Mouse (Mus musculus) kidney, adult 9 months (tissue): Measurements from ENCODE around the gene Myh3.
"Not testable (repeated sequence)": the region's sequence is repeated elsewhere in the genome, so short reads cannot be mapped to it uniquely, and the experiment has no call there.

Experiments used
- DNase-seq: peaks from one replicate; pipeline ENCODE4 v3.0.0; 2022

The Myh3 gene

DNA sequence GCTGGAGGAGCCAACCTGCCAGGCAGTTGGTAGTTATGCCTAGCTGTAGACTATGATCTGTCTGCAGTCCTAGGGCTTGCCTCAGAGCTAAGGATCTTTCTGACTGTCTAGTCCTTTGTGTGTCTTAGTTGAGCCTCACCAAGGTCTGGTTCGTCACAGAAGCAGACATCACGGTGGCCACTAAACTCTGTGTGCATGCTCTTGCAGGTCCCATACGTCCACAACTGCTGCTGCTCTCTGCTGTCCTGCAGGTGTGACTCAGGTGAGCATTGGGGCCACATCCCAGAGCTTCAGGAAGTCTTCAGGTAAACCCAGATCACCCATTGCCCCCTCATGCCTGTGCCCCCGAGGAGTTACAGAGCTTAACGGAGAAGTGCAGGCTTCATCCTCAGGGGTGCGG lies 788 bp downstream of the Myh3 start:
- DNase-seq = no peak

DNA sequence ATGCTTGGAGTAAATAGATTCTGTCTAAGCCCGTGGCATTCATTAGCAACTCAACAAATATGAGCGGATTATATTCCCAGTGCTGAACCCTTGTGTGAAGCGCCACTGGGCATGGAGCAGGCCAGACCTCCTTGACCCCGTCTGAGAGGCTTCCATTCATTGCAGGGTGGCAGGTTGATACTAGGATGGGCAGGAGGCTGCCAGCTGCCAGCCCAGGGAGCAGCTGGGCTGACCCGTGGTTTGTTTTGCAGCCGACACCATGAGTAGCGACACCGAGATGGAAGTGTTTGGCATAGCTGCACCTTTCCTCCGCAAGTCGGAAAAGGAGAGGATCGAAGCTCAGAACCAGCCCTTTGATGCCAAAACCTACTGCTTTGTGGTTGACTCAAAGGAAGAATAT lies 1.6 kb downstream of the Myh3 start:
- no peak for DNase-seq

DNA sequence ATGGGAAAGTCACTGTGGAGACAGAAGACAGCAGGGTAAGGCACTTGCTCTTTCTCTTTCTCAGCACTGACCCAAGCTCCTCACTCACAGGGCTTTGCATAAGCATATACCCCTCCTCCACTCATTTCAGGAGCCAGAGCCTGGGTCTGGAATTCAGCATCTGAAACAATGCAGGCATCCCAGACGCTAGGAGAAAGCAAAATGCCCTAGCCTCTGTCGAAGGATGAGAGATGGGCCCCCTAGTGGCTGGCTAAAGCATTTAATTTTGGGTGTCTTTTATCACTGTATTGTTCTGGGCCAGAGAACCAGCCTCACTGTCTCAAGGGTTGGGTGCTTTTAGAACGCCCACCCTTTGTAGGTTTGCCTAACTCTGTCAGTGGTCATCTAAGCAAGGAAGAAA lies 2.1 kb downstream of the Myh3 start:
- DNase-seq = peak; percentile 56

DNA sequence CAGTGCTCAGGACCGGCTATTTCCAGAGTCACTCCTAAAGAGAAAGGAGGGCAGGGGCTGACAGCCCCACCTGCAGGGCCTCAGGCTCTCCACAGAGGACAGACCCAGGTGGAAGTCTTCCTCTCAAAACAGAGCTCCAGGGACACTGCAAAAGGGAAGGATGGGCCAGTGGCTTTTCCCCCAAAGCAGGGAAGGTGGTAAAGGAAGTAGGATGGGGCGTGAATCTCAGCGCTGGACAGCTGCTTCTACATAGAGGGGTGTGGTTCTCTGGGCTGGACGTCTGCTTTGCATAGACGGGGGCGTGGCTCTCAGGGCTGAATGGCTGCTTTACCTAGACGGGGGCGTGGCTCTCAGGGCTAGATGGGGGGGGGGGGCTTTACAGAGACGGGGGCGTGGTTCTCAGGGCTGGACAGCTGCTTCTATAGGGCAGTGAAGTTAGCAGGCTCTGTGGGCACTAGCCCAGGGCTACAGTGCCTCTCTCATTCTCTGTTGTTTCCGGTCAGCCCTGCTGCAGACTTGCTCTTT lies 3.1 kb downstream of the Myh3 start:
- DNase-seq = peak; percentile 40

DNA sequence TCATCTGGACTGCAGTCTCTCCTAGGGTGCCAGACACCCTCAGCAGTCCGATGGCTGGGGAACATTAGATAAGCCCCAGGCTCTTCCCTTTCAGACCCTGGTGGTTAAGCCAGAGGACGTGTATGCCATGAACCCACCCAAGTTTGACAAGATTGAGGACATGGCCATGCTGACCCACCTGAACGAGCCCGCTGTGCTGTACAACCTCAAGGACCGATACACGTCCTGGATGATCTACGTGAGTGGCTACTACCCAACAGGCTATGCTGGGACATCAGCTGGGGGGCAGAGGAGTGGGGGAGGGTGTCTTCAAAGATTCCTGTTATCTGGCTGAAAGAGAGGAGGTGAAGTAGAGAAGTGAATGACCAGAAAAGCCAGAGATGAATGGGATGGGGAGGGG lies 4.1 kb downstream of the Myh3 start:
- DNase-seq = no peak

DNA sequence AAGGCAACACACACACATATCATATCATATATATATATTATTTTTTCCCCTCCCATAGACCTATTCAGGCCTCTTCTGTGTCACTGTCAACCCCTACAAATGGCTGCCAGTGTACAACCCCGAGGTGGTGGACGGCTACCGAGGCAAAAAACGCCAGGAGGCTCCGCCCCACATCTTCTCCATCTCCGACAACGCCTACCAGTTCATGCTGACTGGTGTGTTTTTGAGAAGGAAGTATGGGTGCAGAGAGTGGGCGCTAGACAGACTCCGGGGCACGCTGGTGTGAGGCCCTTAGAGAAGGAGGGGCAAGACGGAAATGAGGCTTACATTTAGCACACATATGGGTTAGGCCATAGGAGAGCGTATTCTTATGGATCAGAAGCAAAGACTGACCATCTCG lies 4.7 kb downstream of the Myh3 start:
- no peak for DNase-seq

DNA sequence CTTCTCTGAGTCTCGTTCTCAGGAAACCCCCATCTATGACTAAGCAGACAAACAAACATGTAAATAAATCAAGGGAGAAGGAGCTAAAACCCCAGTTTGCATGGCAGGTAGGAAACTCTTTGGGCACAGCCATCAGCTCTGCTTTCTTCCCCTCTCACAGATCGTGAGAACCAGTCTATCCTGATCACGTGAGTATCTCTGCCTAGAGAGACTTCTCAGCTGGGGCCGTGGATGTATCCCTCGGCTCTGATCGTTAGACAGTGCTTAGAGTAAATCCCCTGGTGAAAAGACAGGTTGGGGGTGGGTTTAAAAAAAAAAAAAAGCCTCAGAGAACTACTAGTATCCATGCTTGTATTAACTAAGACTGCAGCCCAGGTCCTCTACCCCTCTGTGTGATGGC lies 5.1 kb downstream of the Myh3 start:
- no peak for DNase-seq

DNA sequence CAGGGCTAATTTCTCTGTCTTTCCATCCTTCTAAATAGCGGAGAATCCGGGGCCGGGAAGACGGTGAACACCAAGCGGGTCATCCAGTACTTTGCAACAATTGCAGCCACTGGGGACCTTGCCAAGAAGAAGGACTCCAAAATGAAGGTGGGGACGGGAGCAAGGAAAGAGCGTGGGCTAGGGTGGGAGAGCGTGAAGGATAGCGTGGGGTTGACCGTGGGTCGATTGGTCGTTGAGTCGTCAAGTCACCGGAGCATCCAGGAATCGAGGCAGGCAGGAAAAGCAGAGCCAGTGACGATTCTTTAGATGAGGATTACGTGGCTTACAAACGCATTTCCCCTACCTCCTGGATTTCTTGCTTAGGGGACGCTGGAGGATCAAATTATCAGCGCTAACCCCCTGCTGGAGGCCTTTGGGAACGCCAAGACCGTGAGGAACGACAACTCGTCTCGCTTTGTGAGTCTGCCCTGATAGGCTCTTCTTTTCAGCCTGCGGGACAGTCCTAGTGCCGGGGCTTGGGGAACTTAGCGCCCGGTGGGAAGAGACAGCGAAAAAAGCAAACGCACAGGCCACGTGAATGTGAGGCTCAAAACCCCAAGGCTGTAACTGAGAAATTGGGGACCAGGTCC lies 5.7 kb downstream of the Myh3 start:
- no peak for DNase-seq

DNA sequence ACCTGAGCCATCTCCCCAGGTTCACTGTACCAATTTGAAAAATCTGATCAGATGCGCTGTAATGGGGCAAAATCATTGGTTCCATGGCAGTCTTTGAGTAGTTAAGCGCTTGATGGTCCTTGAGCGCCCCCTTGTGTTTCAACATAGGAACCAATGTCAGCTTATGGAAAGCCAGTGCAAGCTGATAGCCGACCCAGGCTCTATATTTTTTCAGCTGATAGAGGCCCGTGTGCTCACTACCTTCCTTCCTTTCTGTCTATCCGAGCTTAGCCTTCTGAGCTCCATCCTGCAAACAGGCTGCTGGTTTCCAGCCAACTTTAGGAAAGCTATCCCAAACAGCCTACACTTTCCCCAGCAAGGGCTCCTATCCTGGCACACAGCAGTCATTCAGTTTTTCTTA lies 7.4 kb downstream of the Myh3 start:
- DNase-seq = peak; percentile 77

DNA sequence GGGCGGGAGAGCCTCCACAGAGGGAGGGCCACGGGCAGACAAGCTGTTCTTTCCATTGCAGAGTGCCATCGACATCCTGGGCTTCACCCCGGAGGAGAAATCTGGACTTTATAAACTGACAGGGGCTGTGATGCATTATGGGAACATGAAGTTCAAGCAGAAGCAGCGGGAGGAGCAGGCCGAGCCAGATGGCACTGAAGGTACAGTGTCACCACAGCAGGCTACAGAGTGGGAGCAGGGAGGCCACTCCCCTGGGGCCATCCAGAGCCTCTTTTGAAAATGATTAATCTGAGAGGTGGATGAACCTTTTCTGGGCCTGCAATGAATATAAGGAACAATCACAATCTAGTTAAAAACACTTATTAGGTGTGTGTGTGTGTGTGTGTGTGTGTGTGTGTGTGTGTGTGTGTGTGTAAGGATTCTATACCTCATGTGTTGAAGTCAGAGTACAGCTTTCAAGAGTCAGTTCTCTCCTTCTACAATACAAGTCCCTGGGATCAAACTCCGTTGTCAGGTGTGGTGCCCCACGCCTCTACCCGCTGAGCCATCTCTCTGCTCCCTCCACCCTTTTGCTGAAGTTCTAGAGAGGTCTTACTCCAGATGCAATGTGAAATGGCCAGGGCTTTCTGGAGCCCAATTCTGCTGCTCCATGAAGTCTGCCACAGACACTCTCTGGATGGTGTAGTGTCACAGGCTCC lies 8.5 kb downstream of the Myh3 start:
- DNase-seq = peak; percentile 51

DNA sequence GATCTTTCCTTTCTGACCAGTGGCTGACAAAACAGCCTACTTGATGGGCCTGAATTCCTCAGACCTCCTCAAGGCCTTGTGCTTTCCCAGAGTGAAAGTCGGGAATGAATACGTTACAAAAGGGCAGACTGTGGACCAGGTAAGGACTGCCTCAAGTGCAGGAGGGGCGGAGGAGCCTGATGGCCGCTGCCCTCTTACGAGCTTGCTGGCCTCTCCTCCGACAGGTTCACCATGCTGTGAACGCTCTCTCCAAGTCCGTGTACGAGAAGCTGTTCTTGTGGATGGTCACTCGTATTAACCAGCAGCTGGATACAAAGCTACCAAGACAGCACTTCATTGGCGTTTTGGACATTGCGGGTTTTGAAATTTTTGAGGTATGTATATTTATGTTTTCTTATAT lies 9.1 kb downstream of the Myh3 start:
- DNase-seq = no peak

DNA sequence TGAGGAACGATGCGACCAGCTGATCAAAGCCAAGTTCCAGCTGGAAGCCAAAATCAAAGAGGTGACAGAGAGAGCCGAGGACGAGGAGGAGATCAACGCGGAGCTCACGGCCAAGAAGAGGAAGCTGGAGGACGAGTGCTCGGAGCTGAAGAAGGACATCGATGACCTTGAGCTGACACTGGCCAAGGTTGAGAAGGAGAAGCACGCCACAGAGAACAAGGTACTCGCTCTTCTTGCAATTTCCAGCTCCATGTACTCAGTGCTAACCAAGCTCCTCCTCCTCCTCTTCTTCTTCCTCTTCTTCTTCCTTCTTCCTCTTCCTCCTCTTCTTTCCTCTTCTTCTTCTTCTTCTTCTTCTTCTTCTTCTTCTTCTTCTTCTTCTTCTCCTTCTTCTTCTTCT lies 14.3 kb downstream of the Myh3 start:
- DNase-seq = not testable (repeated sequence)

DNA sequence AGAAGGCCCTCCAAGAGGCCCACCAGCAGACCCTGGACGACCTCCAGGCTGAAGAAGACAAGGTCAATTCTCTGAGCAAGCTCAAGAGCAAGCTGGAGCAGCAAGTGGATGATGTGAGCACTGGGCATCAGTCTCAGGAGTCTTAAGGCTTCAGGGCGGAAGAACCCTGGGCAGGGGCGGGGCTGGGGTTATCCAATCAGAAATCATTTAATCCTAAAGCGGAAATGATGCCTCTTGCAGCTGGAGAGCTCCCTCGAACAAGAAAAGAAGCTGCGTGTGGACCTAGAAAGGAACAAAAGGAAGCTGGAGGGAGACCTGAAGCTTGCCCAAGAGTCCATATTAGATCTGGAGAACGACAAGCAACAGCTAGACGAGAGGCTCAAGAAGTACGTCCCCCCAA lies 15.1 kb downstream of the Myh3 start:
- DNase-seq = no peak

DNA sequence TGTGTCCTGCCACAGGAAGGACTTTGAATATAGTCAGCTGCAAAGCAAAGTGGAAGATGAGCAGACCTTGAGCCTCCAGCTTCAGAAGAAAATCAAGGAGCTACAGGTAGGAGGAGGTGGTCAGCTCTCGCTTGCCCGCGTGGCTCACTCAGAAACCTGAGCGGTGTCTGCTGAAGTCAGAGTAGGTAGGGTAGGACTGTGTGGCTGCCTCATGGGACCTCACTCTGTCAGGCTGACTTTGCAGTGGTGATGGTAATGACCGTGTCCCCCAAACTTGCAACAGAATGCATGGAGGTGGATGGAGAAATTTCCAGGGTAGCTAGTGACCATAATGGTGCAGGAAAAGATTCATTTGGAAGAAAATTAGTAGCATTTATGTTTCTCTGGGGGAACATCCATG lies 15.6 kb downstream of the Myh3 start:
- no peak for DNase-seq

DNA sequence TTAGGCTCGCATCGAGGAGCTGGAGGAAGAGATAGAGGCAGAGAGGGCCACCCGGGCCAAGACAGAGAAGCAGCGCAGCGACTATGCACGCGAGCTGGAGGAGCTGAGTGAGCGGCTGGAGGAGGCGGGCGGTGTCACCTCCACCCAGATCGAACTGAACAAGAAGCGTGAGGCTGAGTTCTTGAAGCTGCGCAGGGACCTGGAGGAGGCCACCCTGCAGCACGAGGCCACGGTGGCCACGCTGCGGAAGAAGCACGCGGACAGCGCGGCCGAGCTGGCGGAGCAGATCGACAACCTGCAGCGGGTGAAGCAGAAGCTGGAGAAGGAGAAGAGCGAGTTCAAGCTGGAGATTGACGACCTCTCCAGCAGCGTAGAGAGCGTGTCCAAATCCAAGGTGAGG lies 16.4 kb downstream of the Myh3 start:
- DNase-seq = no peak

DNA sequence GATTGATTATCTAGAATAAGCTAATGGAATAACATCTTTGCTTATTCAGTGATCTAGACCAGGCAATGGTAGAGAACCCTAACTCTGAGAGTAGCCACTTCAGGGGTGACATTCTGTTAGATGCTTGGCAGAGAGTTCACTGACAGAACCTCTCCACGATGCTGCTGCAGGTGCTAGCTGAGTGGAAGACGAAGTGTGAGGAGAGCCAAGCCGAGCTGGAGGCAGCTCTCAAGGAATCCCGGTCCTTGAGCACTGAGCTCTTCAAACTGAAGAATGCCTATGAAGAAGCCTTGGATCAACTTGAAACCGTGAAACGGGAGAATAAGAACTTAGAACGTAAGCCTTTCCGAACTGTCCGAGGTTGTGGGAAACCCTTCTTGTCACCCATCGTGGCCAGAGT lies 19.6 kb downstream of the Myh3 start:
- no peak for DNase-seq

DNA sequence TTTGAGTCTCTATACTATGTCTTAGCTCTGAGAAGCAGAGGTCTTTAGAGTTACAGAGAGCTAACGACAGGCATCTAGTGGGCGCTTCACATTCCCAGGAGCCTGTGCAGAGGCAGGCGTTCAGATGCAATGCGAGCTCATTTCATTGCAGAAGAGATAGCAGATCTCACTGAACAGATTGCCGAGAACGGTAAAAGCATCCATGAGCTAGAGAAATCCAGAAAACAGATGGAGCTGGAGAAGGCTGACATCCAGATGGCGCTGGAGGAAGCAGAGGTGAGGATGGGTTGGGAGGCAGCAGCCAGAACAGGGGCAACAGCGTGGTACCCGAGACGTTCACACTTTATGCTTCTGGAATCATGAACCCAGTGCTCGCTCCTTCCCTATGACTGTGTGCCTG lies 20.3 kb downstream of the Myh3 start:
- no peak for DNase-seq

DNA sequence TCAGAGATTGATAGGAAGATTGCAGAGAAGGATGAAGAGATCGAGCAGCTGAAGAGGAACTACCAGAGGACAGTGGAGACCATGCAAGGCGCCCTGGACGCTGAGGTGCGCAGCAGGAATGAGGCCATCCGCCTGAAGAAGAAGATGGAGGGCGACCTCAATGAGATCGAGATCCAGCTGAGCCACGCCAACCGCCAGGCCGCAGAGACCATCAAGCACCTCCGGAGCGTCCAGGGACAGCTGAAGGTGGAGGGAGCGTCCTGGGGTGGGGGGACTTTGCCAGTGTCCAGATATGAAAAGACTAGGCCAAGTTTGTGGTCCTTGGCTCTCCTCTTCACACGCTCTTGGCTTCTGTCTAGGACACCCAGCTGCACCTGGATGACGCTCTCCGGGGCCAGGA lies 21.1 kb downstream of the Myh3 start:
- DNase-seq = no peak

DNA sequence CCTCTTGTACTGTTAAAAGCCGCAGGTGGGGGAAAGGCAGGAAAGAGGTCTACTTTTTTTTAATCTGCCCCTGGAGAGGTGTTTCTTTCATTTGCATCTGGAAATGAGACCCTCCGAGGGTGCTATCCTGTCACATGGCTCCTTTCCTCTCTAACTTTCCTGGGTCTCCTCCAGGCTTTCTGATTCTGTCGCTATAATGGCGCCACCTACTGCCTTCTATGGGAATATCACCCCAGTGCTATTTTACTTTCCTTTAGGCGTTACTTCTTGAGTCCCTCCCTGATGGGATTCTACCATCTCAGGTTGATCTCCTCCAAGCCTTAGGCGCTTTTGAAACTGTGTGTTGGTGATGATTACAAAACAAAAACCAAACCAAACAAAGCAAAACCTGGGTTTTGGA lies 22.1 kb downstream of the Myh3 start:
- peak; percentile 58 for DNase-seq

DNA sequence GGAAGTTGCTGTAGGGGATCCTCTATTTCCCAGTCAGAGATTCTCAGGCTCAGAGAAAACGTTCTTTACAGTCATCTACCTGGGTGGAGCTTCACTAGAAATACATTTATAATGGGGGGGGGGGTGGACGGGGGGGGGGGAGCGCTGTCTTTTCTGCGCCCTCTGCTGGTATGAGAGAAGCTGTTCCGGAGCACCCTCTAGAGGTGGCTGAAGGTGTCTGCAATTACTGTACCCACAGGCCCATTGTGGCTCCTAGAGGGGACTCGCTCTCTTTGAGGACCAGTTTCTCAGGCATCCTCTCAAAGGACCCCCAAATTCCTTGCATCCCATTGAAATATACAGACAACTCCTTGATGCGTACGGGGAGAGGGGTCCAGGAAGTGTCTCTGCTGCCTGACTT lies 23.6 kb downstream of the Myh3 start:
- DNase-seq = peak; percentile 56

DNA sequence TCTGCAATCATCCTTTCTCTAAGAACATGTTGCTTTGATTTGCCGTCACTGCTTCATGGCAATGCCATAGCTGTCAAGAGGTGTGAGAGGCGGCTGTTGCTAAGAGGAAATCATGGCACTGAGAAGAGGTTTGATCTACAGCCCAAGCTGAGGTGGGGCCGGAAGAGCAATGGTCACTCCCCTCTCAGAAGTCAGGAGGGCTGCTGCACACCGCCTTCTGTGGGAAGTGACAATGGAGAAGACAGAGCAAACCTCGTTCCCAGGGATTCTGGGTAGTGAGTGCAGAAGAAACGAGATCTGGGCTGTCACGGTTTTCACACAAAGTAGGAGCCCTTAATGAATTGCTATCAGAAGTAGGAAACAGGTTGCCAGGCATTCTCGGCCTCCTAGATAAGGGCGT lies 25.2 kb downstream of the Myh3 start:
- no peak for DNase-seq

DNA sequence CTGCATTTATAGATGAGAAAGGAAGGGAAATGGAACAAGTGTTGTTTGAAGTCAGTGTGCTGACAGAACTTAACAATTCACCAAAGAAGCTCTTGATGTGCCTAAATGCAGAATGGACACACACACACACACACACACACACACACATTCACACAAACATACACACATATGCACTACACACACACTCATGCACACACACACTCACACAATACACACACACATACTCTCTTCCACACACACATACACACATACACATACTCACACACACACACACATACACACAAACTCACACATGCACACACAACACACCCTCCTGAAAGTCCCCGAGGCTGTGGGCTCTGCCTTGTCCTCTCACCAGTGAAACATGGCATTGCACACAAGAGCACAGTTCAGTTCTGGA lies 26.1 kb downstream of the Myh3 start:
- no peak for DNase-seq

DNA sequence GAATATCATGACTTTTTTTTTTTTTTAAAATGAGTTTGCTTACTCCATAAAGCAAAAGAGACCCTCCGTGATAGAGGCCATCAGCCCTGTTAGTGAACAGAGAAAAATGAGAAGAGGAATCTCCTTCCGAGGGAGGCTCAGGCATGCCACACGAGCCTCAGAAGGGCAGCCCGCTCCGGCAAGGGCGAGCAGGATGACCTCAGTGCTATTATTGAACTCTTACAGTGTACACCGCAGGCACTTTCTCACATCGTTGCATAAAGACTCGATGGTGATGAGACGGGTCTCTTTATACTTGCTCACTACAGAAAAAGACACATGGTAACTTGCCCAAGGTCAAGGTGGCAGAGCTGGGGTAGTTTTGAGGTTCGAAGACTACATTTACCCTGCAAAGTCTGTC lies 26.6 kb downstream of the Myh3 start:
- no peak for DNase-seq

DNA sequence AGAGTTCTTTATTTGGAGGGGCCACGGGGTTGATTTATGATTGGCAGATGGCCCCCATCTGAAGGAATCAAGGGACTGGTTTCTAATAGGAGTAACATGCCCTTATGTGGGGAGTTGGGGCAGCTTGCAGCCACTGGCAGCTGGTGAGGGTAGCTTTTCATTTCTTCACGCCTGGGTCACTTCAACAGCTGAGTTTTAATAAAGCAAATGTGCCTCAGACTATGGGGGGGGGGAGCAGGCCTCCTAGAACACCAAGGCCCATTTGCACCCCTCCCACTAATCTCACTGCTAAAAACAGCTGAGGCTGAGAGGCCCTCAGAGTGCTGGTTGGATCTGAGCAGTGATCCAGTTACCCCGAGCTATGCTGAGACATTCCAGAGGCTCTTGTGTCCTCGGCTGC lies 27.6 kb downstream of the Myh3 start:
- no peak for DNase-seq

DNA sequence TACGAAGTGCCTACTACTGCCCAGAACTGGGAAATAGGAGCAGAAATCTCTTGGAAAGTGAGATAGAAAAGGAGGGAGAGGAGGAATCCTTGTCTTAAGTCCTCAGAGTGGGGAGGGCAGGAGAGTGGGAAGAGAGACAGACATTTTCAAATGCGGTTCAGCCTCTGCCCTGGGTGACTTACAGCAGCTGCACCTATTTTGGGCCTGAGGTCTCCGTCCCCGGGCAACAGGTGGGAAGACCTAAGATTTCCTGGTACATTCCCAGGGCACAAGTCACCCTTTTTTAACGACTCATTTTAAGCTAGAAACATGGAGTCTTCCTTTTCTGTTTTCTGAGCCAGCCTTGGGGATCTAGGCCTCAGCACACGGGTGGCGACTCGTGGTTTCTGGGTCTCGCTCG lies 28.9 kb downstream of the Myh3 start:
- DNase-seq = no peak
